Mouse (Mus musculus): Measurements from ENCODE around the gene Myof. TPM values are rescaled to one million over a fixed set of nuclear protein-coding genes. Genes with fewer than 3 reads are reported as not detected.

The Myof gene
- polyA plus RNA-seq, 1 experiment from 2014 or later: 2.0 TPM

DNA sequence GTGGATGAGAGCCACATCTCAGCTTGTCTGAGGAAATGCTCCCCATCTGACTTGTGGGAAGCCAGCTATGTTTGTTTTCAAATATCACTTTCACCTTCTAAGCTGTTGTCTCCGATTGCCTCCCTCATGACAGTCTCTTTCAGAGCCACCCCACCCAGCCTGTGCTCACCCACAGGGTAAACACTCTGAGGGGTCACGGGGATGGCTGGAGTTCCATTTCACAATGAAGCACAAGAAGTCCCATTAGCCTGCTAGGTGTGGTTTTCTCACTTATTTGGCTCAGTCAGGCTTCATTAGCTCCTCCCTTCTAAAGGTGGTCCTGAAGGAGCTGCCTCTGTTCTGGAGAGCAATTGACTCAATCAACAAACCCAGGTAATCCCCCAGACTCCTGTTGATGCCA is 7.6 kb downstream of the Myof start:
- Histone ChIP-seq H3K4me2 (no peak overlapping the region), H3K4me3 (replicated peaks) (no peak overlapping the region), H3K27ac (replicated peaks) (no peak overlapping the region), H3K27me3 (replicated peaks) (peaks cover under 1% of the 10 kb centered on the region; the same call in 1 of the 2 replicates), H3K36me3 (no peaks in the 10 kb centered on the region), H3K9ac (replicated peaks) (no peak overlapping the region), H3K9me3 (replicated peaks) (no peaks in the 10 kb centered on the region), H3K4me1 (no peaks in the 10 kb centered on the region)
- no peak for ATAC-seq (ENCODE audit: low FRiP score)
- WGBS: 98% methylated on average over 2 of the region's 2 CpGs

DNA sequence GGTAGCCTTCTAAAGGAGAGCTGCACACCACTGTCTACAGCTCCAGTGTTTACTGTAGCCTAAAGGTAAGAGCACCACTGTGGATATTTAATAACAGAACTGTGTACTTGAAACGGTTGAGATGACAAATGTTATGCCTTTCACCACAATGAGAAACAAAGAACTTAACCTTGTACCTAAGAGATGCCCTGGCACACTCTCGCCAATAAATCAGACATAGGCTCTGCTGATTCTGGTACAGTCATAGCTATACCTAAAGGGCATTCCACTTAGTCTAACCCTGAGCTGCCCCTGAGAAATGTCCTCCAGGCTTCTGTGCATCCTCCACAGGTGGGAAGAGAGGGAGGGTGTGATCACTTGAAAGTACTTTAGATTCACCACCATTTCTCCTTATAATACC is 8.7 kb downstream of the Myof start:
- no peak for ATAC-seq (ENCODE audit: low FRiP score)
- Histone ChIP-seq H3K9ac (replicated peaks) (no peak overlapping the region), H3K36me3 (no peaks in the 10 kb centered on the region), H3K27ac (replicated peaks) (no peak overlapping the region), H3K4me3 (replicated peaks) (no peak overlapping the region), H3K9me3 (replicated peaks) (no peaks in the 10 kb centered on the region), H3K4me1 (no peaks in the 10 kb centered on the region), H3K4me2 (no peak overlapping the region), H3K27me3 (replicated peaks) (no peaks in the 10 kb centered on the region)
- 84% methylated on average over 2 of the region's 2 CpGs for WGBS

DNA sequence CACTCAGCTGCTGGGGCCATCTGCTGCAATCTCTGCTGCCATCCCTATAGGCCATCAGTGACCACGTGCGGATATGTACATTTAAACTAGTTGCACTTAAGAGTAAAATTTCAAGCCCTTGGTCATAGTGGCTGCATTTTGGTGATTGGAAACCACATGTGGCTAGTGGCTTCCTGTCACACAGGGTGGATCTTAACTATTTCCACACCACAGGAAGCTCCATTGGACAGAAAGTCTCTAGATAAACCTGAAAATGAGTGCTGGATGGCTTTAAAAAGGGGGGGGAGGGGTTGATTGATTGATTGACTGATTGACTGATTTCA is 9.7 kb downstream of the Myof start:
- H3K27me3 ChIP-seq (replicated peaks): no peaks in the 10 kb centered on the region

DNA sequence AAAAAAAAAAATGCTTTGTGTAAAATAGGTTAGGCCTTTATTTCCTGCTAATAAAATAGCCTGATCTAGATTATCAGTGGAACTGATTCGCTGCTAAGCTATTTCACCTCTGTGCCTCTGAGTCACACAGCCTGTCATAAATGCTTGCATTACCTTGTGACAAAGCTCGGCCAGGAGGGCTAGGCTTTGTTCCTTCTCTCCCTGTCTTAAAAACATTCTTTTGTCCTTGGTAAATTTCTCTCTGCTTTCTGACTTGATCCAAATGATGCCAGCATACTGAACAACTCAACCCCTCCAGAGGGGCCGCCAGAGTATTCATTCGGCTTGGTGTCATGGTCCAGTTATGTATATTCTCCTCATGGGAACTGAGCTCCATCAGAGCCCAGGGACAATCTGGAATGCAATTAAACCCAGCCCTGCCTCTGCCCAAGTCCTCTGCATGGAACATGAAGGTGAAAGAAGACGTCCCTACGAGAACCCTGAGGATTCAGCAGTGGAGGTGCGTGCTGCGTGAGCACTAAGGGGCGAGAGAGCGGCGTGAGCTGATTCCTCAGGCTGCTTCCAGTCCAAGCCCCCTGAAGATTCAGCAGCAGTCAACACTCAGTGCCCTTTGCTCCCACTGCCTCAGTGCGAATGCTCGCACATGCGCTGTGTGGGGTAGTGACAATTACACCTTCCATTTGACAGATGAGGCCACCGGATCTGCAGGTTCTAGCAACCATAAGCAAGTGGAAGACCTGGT is 10.2 kb downstream of the Myof start:
- Histone ChIP-seq H3K4me3 (replicated peaks) (no peak overlapping the region), H3K9me3 (replicated peaks) (no peaks in the 10 kb centered on the region), H3K27ac (replicated peaks) (no peak overlapping the region), H3K4me2 (no peak overlapping the region), H3K27me3 (replicated peaks) (no peaks in the 10 kb centered on the region), H3K4me1 (no peaks in the 10 kb centered on the region), H3K36me3 (no peaks in the 10 kb centered on the region), H3K9ac (replicated peaks) (no peak overlapping the region)
- ATAC-seq (ENCODE audit: low FRiP score): no peak
- WGBS: 69% methylated on average over 15 of the region's 15 CpGs

More for the DNA sequence above, 9.7 kb downstream of the Myof start:
- no peak overlapping the region for H3K4me2 ChIP-seq
- no peak overlapping the region for H3K9ac ChIP-seq (replicated peaks)
- no peaks in the 10 kb centered on the region for H3K9me3 ChIP-seq (replicated peaks)
- no peak overlapping the region for H3K4me3 ChIP-seq (replicated peaks)
- no peaks in the 10 kb centered on the region for H3K36me3 ChIP-seq
- WGBS: 81% methylated on average over 2 of the region's 2 CpGs
- no peak for ATAC-seq (ENCODE audit: low FRiP score)
- H3K27ac ChIP-seq (replicated peaks): no peak overlapping the region
- no peaks in the 10 kb centered on the region for H3K4me1 ChIP-seq

DNA sequence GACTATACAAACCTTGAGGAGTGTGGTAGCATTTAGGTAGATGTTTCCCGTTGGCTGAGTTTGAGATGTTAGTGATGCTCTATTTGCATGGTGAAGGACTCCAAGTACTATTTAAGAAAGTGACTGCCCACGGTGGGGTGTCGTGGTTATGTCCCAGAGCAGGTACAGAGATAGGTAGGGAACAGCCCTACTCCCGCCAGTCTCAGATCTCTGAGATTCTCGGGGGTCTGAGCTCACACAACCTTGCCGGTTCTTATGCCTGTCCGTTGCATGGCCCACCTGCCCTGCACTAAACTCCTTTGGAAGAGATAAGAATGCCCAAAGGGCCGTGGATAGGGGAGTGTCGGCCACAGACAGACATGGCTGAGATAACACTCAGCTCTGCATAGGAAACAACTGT is 12.2 kb downstream of the Myof start:
- 0 out of 2 replicates have a peak, but pooled peaks have one; percentile 8 for ATAC-seq (ENCODE audit: low FRiP score)
- H3K27me3 ChIP-seq (replicated peaks): no peaks in the 10 kb centered on the region
- WGBS: 71% methylated on average over 9 of the region's 9 CpGs

DNA sequence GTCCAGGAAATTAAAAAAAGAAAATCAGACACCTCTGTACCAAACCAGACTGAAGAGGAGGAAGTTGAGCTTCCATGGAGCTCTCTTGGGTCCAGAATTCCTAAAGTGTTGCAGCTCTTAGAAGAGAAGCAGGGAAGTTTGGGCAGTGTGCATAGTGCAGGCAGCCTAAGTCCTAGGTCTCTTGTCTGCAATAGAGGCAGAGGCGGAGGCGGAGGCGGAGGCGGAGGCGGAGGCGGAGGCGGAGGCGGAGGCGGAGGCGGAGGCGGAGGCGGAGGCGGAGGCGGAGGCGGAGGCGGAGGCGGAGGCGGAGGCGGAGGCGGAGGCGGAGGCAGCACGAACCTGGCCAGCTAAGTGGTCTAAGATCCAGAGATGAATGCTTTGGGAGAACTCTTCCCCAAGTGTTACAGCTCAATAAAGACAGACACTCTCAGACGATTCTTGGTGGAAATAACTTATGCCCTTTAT is 12.7 kb downstream of the Myof start:
- WGBS: 5% methylated on average over 12 of the region's 23 CpGs
- H3K4me3 ChIP-seq (replicated peaks): no peak overlapping the region

More for the DNA sequence above, 12.2 kb downstream of the Myof start:
- Histone ChIP-seq H3K4me1 (no peaks in the 10 kb centered on the region), H3K36me3 (no peaks in the 10 kb centered on the region), H3K9ac (replicated peaks) (no peak overlapping the region), H3K27ac (replicated peaks) (no peak overlapping the region), H3K4me3 (replicated peaks) (no peak overlapping the region), H3K9me3 (replicated peaks) (no peaks in the 10 kb centered on the region), H3K4me2 (peak overlapping the region; percentile 48)

DNA sequence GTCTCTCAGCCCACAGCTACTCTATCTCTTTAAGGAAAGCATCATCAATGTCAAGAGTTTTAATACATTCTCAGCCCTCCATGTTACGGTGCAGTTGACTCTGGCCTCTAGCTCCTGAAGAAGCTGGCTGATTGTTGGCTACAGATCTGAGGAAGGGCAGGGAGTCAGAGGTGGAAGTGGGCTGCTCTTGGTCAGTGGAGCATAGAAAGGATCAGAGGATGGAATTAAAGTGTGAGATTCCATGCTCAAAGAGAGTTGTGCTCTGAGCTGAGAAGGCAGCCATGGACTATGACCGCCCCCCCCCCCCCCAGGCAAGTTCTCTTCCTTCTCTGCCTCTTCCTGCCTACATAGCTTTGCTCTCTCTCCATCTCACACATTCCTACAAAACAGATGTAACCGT is 13.5 kb downstream of the Myof start:
- 73% methylated on average over 2 of the region's 3 CpGs for WGBS
- Histone ChIP-seq H3K9me3 (replicated peaks) (no peaks in the 10 kb centered on the region), H3K27me3 (replicated peaks) (no peaks in the 10 kb centered on the region), H3K27ac (replicated peaks) (no peak overlapping the region), H3K4me3 (replicated peaks) (no peak overlapping the region), H3K4me1 (no peaks in the 10 kb centered on the region), H3K4me2 (no peak overlapping the region), H3K9ac (replicated peaks) (no peak overlapping the region), H3K36me3 (no peaks in the 10 kb centered on the region)
- no peak; the same call in 1 of the 2 replicates for ATAC-seq (ENCODE audit: low FRiP score)

More for the DNA sequence above, 12.7 kb downstream of the Myof start:
- Histone ChIP-seq H3K36me3 (no peaks in the 10 kb centered on the region), H3K27me3 (replicated peaks) (no peaks in the 10 kb centered on the region), H3K9me3 (replicated peaks) (no peaks in the 10 kb centered on the region), H3K4me1 (no peaks in the 10 kb centered on the region), H3K9ac (replicated peaks) (no peak overlapping the region), H3K27ac (replicated peaks) (no peak overlapping the region), H3K4me2 (peak overlapping the region; percentile 48)
- ATAC-seq (ENCODE audit: low FRiP score): peak; percentile 74; the same call in 1 of the 2 replicates

DNA sequence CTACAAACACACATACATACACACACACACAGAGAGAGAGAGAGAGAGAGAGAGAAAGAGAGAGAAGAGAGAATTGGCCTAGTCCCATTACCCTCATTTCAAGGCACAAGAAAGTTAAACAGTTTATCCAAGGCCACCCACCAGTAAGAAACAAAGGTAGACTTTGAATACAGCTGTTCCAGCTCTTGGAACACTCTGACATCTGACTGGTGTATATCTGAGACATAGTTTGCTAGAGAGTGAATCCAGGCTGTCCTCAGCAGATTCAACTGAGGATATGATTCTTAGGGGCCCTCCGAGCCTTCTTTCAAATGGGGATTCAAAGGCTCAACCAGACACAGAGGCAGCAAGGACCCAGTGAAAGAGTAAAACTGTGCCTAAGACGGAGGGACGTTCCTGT is 14.1 kb downstream of the Myof start:
- Histone ChIP-seq H3K9me3 (replicated peaks) (no peaks in the 10 kb centered on the region), H3K9ac (replicated peaks) (no peak overlapping the region), H3K27ac (replicated peaks) (no peak overlapping the region), H3K4me3 (replicated peaks) (no peak overlapping the region), H3K36me3 (no peaks in the 10 kb centered on the region), H3K4me2 (no peak overlapping the region), H3K27me3 (replicated peaks) (no peaks in the 10 kb centered on the region), H3K4me1 (no peaks in the 10 kb centered on the region)
- 93% methylated on average over 3 of the region's 3 CpGs for WGBS
- no peak for ATAC-seq (ENCODE audit: low FRiP score)

DNA sequence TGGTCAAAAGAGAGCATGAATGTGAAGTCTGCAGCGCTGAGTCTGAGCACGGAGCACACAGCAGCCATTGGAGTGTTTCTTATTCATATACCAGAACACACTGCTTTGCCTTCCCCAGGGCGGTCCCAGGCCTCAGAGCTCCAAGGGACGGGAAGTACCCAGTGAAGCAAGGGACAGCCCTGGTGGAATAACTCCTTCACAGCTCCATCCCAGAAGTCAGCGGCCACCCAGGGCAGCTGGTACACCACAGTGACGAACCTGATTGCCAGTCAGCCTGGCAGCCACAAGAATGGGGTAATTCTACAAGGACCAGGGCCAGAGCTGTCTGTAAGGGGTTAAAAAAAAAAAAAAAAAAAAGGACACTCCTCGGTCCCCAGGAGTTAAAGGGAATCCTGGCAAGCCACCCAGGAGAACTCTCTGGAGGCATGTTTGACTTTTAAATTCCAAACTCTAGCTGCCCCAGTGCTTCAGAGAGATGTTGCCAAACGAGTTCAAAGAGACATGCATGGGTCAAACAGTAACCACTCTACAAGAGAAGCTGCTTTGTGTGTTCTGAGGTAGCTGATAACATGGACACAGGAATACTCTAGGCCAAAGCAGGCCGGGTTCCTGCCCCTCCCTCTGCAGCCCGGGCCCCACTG is 15.4 kb downstream of the Myof start:
- WGBS: 64% methylated on average over 10 of the region's 10 CpGs
- H3K36me3 ChIP-seq: no peaks in the 10 kb centered on the region
- no peaks in the 10 kb centered on the region for H3K27me3 ChIP-seq (replicated peaks)
- ATAC-seq (ENCODE audit: low FRiP score): no peak
- H3K4me2 ChIP-seq: no peak overlapping the region
- no peaks in the 10 kb centered on the region for H3K9me3 ChIP-seq (replicated peaks)
- no peaks in the 10 kb centered on the region for H3K4me1 ChIP-seq
- H3K9ac ChIP-seq (replicated peaks): no peak overlapping the region
- no peak overlapping the region for H3K4me3 ChIP-seq (replicated peaks)
- no peak overlapping the region for H3K27ac ChIP-seq (replicated peaks)

DNA sequence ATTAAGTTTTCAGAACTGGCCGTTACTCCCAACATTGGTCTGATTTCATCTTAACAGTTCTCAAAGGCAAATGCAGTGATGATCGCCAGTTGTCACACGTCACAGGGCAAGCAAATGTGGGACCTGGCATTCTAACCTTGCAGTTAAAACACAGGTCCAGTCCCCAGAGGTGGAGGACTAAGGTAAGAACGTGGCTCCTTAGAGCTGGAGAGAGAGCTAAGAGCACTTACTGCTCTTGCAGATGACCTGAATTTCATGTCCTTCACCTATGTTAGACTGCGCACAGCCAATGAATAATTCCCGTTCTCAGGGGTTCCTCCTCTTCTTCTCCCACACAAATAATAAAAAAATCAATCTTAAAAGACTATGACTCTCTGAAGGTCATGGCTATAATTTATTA is 16.0 kb downstream of the Myof start:
- Histone ChIP-seq H3K27ac (replicated peaks) (no peak overlapping the region), H3K27me3 (replicated peaks) (no peaks in the 10 kb centered on the region), H3K4me1 (no peaks in the 10 kb centered on the region), H3K9ac (replicated peaks) (no peak overlapping the region), H3K4me3 (replicated peaks) (no peak overlapping the region), H3K4me2 (no peak overlapping the region), H3K9me3 (replicated peaks) (no peaks in the 10 kb centered on the region), H3K36me3 (no peaks in the 10 kb centered on the region)
- ATAC-seq (ENCODE audit: low FRiP score): no peak
- WGBS: 89% methylated on average over 6 of the region's 6 CpGs

DNA sequence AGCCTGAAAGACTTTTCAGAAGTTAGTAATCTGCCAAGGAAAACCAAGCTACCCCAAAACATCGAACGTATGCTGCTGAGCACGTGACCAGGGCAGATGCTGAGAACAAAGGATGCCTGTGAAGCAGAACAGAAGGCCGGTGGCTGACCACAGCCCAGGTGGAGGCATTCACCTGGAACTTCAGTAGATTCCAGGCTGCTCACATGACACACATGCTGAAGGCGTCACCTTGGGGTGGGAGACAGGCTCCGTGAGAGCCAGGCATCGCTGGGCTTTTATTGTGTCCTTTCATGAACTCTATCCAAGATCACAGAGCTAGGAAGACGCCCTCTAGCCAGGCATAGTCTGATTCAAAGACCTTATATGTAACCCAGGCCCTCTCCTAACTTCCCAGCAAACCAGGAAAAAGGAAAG is 17.2 kb downstream of the Myof start:
- no peaks in the 10 kb centered on the region for H3K9me3 ChIP-seq (replicated peaks)
- H3K36me3 ChIP-seq: no peaks in the 10 kb centered on the region
- ATAC-seq (ENCODE audit: low FRiP score): no peak
- no peaks in the 10 kb centered on the region for H3K27me3 ChIP-seq (replicated peaks)
- no peak overlapping the region for H3K27ac ChIP-seq (replicated peaks)
- H3K4me2 ChIP-seq: no peak overlapping the region
- H3K9ac ChIP-seq (replicated peaks): no peak overlapping the region
- 69% methylated on average over 8 of the region's 8 CpGs for WGBS
- H3K4me1 ChIP-seq: no peaks in the 10 kb centered on the region
- H3K4me3 ChIP-seq (replicated peaks): no peak overlapping the region
